Mouse (Mus musculus): ENCODE data around the gene Igf2r. TPM values are rescaled to one million over a fixed set of nuclear protein-coding genes. Genes with fewer than 3 reads are reported as not detected.

Gene Igf2r
- 100 to 1,000 TPM; 178 to 206 TPM for total RNA-seq (2021)
- long read RNA-seq, experiment 1, full-length matches to known transcripts: 3 of 64 reads
- long read RNA-seq, experiment 1, partial matches to known transcripts: 31 of 64 reads
- long read RNA-seq, experiment 1, other reads (novel, unspliced or antisense): 30 of 64 reads
- long read RNA-seq, experiment 2, full-length matches to known transcripts: 10 of 70 reads
- long read RNA-seq, experiment 2, partial matches to known transcripts: 41 of 70 reads
- long read RNA-seq, experiment 2, other reads (novel, unspliced or antisense): 19 of 70 reads

DNA sequence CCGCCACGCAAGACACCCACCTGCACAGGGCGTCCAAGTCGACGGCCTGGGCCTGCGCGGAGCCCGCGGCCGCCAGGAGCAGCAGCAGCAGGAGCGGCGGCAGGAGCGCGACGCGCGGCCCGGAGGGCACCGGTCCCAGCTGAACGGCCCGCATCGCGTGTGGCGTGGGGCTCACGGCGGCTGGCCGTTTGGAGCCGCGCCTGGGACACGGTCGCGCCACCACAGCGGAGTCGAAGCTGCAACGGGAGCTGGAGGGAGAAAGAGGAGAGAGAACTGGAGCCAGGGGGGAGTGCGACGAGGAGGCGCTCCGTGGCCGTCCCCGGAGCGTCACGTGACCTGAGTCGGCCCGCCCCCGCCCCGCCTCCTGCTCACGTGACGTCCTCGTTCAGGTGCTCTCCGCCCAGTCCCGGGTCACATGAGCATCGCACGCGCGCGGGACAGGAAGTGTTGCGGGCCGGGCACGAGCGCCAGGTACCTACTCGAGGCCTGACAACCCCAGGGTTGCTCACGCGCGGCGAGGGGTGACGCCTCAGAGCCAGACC, at the start of gene Igf2r:
Gene Igf2r (minus strand): TSS at position 285 of the 542 bp plus-strand sequence.
- DNase-seq (ENCODE audit: low spot score in 2 of 2): peak; percentile 56 to 77

DNA sequence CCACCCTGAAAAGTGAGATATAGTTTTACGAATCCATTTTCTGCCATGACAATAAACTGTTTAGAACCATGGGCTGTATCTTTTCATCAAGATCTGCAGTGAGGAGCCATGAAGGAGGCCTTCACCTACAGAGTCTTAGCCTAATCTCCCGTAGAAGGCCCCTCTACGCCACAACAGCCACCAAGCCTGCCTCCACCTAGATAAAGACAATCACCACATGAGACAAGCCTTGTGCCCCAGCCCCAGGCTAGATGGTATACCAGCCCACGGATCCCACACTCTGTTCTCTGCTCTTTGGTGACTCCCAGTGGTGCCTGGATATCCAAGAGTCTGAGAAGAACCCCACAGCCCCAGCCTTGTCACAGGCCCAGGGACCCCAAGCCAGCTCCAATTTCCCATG, 46.4 kb upstream of the Igf2r start:
- DNase-seq (ENCODE audit: low spot score in 2 of 2): no peak

DNA sequence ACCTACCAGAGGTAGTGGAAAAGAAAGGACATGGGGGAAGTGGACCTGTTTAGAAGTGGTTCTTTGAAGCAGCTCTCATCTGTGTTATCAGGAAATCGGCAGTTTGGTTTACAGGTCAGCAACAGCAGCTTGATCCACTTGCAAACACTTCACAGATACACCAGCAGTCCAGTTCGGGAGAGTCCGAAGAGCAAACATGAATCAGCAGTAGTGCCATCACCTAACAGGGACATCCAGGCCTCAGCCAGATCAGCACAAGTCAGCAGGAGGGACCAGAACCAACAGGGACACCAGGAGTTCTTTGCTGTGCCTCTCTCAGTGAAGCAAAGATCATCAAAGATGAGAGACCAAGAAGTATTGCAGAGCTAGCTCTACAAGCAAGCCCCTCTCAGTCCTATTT, 45.0 kb upstream of the Igf2r start:
- no peak for DNase-seq (ENCODE audit: low spot score in 2 of 2)

DNA sequence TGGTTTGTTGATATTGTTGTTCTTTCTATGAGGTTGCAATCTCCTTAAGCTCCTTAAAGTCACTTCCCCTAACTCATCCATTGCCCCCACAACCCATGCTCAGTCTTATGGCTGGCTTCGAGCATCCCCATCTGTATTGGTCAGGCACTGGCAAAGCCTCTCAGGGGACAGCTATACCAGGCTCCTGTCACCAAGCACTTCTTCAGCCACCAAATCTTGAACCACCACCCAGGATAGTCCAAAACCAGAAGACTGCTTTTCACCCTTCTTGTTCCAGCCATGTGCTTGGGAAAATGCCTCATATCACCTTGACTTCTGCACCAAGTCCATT, 41.5 kb upstream of the Igf2r start:
- no peak for DNase-seq (ENCODE audit: low spot score in 2 of 2)

DNA sequence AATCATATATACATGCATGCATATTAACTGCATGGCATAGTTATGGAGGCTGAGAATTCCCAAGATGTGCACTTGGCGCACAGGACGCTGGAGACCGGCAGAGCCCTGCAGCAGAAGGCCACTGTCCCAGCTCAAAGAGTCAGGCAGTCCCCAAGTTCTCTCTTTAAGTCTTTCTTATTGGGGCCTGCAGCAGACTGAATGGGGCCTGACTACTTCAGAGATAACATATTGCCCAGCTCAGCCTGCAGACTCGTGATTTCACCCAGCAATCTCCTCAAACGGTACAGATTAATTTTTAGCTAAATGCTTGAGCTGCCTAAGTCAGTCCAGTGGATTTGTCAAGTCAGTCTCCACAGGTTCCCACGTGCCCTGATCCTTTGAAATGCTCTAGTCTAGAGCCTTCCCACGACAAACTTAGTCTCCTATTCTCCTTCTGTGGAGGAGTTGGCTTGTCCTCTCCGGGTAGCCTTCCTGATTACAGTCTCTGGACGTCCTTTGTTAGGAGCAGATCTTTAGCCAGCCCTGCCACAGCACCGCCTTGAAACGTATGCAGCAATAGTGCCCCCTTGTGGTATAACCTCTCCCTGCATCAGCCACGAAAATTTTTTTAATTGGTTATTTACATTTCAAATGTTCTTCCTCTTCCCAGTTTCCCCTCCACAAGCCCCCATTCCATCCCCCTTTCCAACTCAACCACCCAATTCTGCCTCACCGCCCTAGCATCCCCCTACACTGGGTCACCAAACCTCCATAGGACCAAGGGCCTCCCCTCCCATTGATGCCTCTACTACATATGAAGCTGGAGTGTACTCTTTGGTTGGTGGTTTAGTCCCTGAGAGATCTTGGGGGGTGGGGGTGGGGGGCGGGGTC, 40.9 kb upstream of the Igf2r start:
- peak in 1 of 2 experiments; percentile 69 for DNase-seq (ENCODE audit: low spot score in 2 of 2)

DNA sequence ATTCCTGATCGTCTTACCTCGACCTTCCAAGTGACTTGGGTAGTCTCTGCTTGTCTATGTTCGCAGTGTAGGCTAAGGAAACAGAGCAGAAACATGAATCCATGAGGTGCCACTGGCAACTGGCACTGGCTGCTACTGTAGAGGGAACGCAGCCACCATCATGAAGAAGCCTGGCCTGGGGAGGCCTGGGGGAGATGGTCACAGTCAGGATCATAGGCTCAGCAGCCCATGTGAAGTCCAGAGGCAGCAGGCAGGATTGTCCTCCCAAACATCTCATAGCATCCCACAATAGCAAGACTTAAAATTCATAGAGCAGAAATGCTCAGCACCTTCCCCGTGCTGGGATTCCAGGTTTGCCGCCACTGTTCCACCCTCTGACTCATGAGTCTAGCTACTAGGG, 39.4 kb upstream of the Igf2r start:
- no peak for DNase-seq (ENCODE audit: low spot score in 2 of 2)

DNA sequence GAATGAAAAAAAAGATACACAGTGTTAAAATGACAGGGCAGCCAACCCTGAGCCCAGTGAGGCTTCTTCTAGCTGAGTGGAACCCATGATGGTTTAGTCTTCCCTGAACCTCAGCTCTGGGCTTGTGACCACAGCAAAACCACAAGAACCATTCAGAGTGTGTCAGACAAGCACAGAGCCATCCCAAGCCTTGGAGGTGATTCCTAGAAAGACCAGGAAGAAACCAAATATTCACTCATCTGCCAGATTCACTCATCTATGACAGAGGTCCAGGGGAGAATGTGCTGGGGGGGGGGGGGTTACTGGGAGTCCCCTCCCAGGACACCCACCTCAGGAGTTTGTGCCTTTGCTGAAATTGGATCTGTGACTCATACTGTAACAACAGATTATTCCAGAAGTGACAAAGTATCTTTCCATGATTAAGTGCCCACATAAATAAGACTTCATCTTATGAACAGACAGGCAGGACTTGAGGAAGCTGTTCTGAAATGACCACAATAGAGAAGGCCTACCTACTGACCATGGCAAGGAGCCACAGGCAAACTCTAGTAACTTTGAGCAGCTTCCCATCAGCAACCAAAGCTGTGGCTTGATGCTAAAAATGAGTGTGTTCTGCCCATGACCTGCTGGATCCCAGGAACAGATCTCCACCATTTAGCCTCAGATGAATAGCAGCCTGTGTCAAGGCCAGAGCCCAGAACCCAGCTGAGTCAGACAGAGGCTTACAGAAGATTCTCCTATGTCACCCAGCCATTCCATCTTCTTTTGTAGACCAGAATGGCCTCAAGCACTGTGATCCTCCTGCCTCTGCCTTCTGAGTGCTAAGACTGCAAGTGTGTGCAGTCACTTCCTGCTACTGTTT, 35.4 kb upstream of the Igf2r start:
- no peak for DNase-seq (ENCODE audit: low spot score in 2 of 2)

DNA sequence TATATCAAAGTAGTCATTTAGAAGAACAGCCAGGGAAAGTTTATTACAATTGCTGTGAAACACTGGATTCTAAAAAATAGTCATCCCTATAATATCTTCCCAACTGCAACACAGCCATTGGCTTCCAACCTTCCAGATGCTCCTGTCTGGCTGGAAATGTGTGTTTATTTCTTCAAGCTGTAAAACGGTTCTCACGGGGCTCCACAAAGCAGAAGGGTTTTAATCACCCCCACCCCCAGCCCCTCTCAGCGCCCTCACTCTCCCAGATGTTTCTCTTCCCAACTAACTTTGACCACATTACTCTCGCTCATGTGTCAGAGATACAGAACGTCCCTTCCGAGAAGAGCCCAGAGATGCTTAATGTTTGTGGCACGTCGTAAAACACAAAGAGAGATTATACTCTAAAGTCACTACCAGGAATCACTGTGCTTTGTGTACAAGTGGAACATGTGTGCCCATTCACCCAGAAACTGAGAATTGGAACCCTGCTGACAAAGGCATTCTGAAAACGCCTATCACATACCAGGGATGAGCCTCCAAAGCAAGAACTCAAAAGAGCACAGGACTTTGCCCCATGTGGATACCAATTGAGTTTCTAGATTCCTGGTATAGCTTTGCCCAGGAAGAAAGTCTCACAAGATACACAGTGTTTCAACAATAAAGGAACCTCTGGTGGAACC, 32.5 kb upstream of the Igf2r start:
- DNase-seq (ENCODE audit: low spot score in 2 of 2): no peak

DNA sequence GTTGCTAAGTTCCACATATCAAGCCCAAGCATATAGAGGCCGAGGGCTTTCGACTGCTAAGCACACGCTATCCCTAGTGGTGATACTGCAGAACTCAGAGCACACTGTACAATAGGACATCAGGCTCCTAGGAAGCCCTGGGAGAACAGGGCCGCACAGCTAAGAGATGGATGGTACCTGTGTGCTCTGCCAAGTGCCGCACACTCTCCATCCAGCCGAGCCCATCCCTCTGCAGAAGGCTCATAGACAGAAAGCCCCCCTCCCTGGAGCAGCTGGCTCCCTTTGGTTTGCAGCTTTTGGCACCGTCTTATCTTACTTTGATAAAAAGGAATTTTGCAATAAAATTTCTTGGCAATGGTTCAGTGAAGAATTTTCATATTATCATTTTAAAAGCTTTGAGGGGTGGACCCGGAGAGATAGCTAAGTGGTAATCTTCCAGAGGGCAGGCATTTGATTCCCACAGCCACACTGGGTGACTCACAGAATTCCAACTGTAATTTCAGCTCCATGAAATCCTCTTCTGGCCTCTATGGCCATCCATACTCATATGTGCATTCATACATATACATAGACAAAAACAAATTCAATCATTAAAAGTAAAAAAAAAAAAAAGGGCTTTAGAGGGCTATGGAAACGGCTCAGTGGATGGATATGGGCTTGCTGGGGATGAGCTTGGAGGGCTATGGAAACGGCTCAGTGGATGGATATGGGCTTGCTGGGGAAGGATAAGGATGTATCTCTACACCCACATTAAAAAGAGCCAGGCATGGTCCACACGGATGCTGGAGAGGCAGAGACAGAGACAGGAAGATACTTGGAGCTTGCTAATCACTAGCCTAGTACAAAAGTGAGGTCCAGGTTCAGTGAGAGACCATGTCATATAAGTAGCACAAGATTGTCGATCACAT, 30.2 kb upstream of the Igf2r start:
- DNase-seq (ENCODE audit: low spot score in 2 of 2): no peak

DNA sequence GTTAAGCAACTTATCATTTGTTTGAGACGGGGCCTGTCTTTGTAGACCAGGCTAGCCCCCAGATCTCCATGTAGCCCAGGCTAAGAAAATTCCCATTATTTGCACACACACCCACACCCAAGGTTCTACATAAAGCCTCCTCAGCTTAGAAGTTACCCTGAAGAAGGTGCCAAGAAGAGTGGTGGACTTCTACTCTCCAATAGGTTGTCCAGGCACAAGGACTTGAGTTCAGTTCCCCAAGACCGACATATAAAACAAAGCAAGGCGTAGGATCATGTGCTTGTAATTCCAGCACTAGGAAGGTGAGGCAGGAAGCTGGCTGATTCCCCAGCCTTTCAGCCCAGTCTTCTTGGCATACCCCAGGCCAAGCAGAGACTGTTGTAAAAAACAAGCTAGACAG, 29.1 kb upstream of the Igf2r start:
- no peak for DNase-seq (ENCODE audit: low spot score in 2 of 2)

DNA sequence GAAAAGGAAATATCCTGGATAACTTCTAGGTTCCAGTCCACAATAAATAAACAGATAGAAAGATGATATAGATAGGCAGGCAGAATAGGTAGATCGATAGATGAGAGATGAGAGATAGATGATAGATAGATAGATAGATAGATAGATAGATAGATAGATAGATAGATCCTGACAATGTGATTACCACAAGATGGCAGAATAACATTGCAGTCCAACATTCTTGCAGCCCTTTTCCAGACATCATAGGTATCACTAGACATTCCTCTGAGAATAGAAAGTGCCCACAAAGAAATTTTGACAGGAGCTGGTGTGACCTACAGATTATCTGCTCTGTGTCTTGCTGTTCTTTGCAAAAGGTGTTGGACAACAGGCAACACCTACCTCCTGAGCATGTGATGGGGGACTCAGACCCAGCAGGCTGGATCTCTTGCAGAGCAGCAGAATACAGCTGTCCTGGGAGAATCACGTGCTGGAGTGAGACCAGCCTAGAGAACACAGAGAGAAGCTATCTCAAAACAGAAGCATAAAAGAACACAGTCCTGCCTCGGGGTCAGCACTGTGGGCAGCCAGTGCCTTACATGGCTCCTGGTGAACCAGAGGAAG, 28.1 kb upstream of the Igf2r start:
- DNase-seq (ENCODE audit: low spot score in 2 of 2): no peak

DNA sequence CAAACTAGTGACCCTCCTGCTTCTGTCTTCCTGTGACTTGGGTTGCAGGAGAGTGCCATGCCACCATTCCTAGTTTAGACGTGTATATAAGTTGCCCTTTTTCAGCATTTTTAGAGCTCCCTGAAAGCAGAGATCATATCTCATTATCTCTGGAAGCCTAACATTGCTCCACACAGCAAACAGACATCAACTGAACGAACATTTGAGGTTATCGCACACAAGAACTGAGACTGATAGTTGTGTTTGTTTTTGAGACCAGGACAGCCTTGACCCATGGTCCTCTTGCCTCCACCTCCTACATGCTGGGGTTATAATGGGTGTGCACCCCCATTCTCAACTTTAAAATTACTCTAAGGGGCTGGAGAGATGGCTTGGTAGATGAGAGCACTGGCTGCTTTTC, 27.2 kb upstream of the Igf2r start:
- no peak for DNase-seq (ENCODE audit: low spot score in 2 of 2)

DNA sequence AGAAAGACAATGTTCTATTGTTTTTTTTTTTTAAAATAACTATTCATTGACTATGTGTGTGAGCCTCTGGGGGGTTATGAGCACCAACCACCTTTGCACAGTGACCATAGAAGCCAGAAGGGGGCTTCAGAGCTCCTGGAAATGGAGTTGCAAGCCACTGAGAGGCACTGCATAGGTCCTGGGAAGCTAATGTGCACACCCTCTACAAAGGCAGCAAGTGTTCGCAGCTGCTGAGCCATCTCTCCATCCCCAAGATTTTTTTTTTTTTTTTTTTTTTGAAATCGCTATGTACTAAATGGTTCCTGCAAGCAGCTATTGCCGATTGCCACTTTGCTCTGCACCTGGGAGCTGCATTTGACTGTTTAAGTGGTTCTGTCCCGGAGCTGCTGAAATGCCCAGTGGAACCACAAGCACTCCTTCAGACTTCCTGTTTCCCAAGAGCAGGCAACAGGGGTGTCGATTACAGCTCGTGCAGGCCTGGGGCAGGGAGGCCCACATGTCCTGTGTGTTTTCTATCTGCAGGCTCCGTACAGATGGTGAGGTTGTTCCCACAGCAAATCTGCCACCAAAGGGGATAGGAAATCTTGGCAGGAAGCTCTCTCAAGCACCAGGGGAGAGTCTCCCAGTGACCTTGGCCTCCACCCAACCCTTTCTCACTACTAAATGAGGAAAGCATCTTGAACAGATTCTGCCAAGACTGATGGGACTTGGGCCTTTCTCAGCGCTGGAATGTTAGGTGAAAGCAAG, 24.4 kb upstream of the Igf2r start:
- DNase-seq (ENCODE audit: low spot score in 2 of 2): peak; percentile 64 to 83

DNA sequence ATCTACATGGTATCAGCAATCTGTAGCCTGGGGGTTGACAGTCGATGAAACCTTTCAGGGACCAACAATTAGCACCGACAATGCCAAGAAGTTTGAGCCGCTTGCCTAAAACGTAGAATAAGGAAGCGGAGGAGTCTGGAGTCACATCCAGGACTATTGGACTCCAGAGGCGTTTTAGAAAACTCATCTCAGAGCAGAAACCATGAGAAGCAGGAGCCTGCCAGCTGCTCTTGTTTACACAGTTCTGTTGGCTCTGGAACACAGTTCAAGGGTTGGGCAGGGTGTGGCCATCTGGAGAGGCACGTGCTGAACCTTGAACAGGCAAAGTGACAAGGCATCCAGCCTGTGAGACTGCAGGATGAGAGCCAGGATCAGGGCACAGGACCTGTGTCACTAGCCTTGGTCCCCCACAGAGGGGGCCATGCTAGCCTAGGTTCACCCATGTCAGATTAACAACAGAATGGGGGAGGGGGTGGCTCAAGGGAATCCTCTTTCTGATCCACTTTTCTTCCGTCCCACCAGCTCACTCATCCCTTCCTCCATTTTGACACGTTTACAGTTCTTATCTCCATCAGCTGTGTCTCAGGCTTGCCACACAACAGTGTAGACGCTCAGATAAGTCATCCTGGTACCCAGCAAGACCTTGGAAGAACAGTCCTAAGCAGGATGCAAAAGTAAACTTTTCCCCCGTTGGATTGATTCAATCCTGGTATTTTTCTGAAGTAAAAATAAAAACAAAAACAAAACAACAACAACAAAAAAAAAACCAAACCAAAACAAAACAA, 23.1 kb upstream of the Igf2r start:
- DNase-seq (ENCODE audit: low spot score in 2 of 2): peak in 1 of 2 experiments; percentile 70

DNA sequence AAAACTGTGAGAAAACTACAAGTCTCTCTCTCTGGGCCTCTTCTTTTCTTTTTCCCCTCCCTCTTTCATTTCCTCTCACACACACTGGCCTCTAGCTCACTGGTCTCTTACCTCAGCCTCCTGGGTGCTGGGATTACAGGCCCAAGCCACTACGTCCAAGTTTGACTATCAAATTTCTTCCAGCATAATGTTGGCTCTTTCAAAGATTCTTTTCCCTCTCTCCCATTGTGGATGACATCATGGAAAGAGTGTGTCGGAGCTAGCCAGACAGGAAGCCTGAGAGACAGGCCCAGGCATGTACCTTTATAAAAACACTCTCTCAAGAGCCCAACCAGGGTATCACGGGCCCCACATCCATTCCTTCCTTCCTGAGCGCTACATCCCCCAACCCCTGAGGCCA, 22.0 kb upstream of the Igf2r start:
- peak in 1 of 2 experiments; percentile 33 for DNase-seq (ENCODE audit: low spot score in 2 of 2)

DNA sequence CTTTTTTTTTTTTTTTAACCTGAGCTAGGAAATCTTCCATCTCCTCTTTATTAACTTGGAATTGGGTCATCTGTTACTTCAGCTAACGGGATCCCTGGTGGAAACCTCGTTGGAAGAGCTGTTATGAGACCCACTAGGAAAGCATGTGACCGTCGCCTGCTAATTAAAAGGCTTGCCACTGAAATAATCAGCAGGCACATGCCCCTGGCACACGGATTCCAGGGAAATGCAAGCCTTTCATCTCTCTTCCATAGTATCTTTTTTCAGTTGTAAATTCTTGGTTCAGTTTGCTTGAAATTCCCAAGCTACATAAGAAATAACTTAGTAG, 21.6 kb upstream of the Igf2r start:
- no peak for DNase-seq (ENCODE audit: low spot score in 2 of 2)

DNA sequence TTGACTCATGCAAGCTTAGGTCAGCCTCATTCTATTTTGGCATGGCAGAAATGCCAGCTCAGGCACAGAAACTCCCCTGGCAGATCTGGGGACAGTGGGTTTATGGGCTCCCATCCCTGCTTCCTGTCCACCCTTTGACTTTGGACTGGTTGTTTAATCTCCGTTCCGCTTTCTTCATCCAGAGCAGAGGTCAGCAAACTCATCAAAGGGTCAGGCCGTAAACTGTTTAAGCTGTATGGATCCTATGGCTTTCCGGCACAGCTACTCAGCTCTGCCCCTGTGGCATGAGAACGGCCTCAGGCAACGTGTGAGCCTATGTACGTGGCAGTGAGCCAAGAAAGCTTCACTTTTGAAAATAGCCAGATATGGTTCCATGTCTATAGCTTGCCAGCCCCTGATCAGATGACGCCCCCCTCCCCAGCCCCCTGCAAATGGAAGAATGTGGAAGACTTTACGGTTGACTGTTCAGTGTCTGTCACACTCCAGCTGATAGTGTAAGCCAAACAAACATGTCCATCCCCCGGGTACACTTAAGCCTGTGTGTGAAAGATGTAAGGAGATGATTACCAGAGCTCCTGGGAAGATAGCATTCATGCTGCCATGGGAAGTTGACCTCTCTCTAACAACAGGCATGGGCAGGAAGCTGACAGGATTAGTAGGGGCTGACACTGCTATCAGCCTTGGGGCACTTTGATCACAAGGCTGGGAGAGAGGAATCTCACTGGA, 21.1 kb upstream of the Igf2r start:
- DNase-seq (ENCODE audit: low spot score in 2 of 2): no peak

Measured in gastrocnemius, postnatal 4 days (tissue).